Mouse (Mus musculus) heart, postnatal 36 days (tissue): ENCODE results near the gene Olfr545. TPM values are rescaled to one million over a fixed set of nuclear protein-coding genes. Genes with fewer than 3 reads are reported as not detected.
"Not testable (repeated sequence)": the region's sequence is repeated elsewhere in the genome, so short reads cannot be mapped to it uniquely, and the experiment has no call there.

Source experiments
- DNase-seq, 2 experiments: peaks; one replicate each; pipeline ENCODE4 v3.0.0; 2021 to 2022
- intact Hi-C: fragments of 180-260 bp; cut with DNase I; formaldehyde crosslinking; loops from one replicate; pipeline ENCODE4 v1.15.1; 2025
- total RNA-seq, 2 experiments: library from RNA; stranded (reverse); gene quantifications; 2 replicates each; pipeline ENCODE4 v1.2.3; 2021

The Olfr545 gene
- total RNA-seq: not detected

GRCm38 (mm10) chr7:102499473-102499872 is at the start of gene Olfr545:
TSS of gene Olfr545 (minus strand) at chr7:102499573.
- no peak for DNase-seq
- intact Hi-C loops: no loop called here

GRCm38 (mm10) chr7:102541251-102541650 is 41.9 kb upstream of the Olfr545 start:
- intact Hi-C loops: no loop called here
- no peak for DNase-seq

GRCm38 (mm10) chr7:102540596-102540995 is 41.2 kb upstream of the Olfr545 start, which contains the start of gene Olfr548-ps1:
TSS of gene Olfr548-ps1 (plus strand) at chr7:102540896.
- DNase-seq: no peak
- intact Hi-C loops: no loop called here

- DNase-seq: no peak
- intact Hi-C loops: no loop called here
Measured at GRCm38 (mm10) chr7:102534449-102534848, 35.1 kb upstream of the Olfr545 start, which contains the start of gene Olfr547. TSS of gene Olfr547 (plus strand) at chr7:102534749.

- no peak for DNase-seq
- intact Hi-C loops: no loop called here
Measured at GRCm38 (mm10) chr7:102529052-102529451, 29.7 kb upstream of the Olfr545 start.

GRCm38 (mm10) chr7:102517051-102517335 is 17.6 kb upstream of the Olfr545 start:
- intact Hi-C loops: no loop called here
- no peak for DNase-seq

- intact Hi-C loops: no loop called here
Measured at GRCm38 (mm10) chr7:102516261-102517050, 17.1 kb upstream of the Olfr545 start.

GRCm38 (mm10) chr7:102514144-102514543 is 14.8 kb upstream of the Olfr545 start:
- intact Hi-C loops: loop anchor here (5.0 kb wide), 1 partner anchor 1293 kb away; no protein-coding TSS in a partner anchor
- DNase-seq: no peak

More at GRCm38 (mm10) chr7:102516261-102517050, 17.1 kb upstream of the Olfr545 start:
- peak in 1 of 2 experiments; percentile 10 for DNase-seq

- intact Hi-C loops: loop anchor here (1.0 to 5.0 kb wide), 4 partner anchors 123 to 1294 kb away; no protein-coding TSS in a partner anchor
- peak; percentile 89 to 94 for DNase-seq
Measured at GRCm38 (mm10) chr7:102512814-102513435, 13.6 kb upstream of the Olfr545 start.

GRCm38 (mm10) chr7:102511927-102512326 is 12.6 kb upstream of the Olfr545 start:
- intact Hi-C loops: loop anchor here (2.0 to 5.0 kb wide), 2 partner anchors 241 to 1295 kb away; no protein-coding TSS in a partner anchor
- no peak for DNase-seq

- intact Hi-C loops: loop anchor here (5.0 kb wide), 1 partner anchor 1298 kb away; no protein-coding TSS in a partner anchor
Measured at GRCm38 (mm10) chr7:102509726-102510125, 10.4 kb upstream of the Olfr545 start.

GRCm38 (mm10) chr7:102508666-102509065 is 9.3 kb upstream of the Olfr545 start:
- no peak for DNase-seq
- intact Hi-C loops: loop anchor here (1.0 kb wide), 1 partner anchor 128 kb away; no protein-coding TSS in a partner anchor

More at GRCm38 (mm10) chr7:102509726-102510125, 10.4 kb upstream of the Olfr545 start:
- DNase-seq: no peak

- DNase-seq: no peak
- intact Hi-C loops: loop anchor here (1.0 kb wide), 1 partner anchor 128 kb away; no protein-coding TSS in a partner anchor
Measured at GRCm38 (mm10) chr7:102508066-102508465, 8.7 kb upstream of the Olfr545 start.

- DNase-seq: peak; percentile 67 to 79
- intact Hi-C loops: loop anchor here (2.0 kb wide), 1 partner anchor 1436 kb away; no protein-coding TSS in a partner anchor
Measured at GRCm38 (mm10) chr7:102506848-102507247, 7.5 kb upstream of the Olfr545 start.

GRCm38 (mm10) chr7:102501986-102502385 is 2.6 kb upstream of the Olfr545 start:
- DNase-seq: no peak
- intact Hi-C loops: no loop called here

GRCm38 (mm10) chr7:102494416-102494815 is 5.0 kb downstream of the Olfr545 start:
- DNase-seq, intact Hi-C loops: not testable (repeated sequence)

GRCm38 (mm10) chr7:102488161-102488560 is 11.2 kb downstream of the Olfr545 start, which contains the start of gene Olfr544:
TSS of gene Olfr544 (minus strand) at chr7:102488313.
- intact Hi-C loops: no loop called here
- no peak for DNase-seq

GRCm38 (mm10) chr7:102486105-102486504 is 13.3 kb downstream of the Olfr545 start:
- no peak for DNase-seq
- intact Hi-C loops: no loop called here

GRCm38 (mm10) chr7:102484766-102485165 is 14.6 kb downstream of the Olfr545 start:
- DNase-seq, intact Hi-C loops: not testable (repeated sequence)

GRCm38 (mm10) chr7:102483665-102484064 is 15.7 kb downstream of the Olfr545 start:
- intact Hi-C loops: no loop called here
- DNase-seq: no peak

GRCm38 (mm10) chr7:102481579-102481978 is 17.8 kb downstream of the Olfr545 start, which contains the start of gene Olfr543:
TSS of gene Olfr543 (minus strand) at chr7:102481679.
- intact Hi-C loops: no loop called here
- no peak for DNase-seq
